Mouse (Mus musculus) heart, adult 2 months (tissue): ENCODE measurements at regions not wholly inside any gene's neighbourhood (a gene's known extent, or its start where the extent isn't known, plus 50 kb on each side); places are given as distances from the start of the nearest gene placed in this dataset.

ENCODE experiments used
- CTCF ChIP-seq: fragments of 200-600 bp; IDR thresholded peaks from 2 replicates; pipeline ENCODE4 v1.8.1; 2022; ENCODE audit warnings: antibody characterized with exemption, mild to moderate bottlenecking, moderate library complexity
- EP300 ChIP-seq: fragments of 200-500 bp; IDR thresholded peaks from 2 replicates; pipeline ENCODE4 v1.6.1; 2011; ENCODE audit warnings: low read depth, low read length, control low read depth; ENCODE audit not compliant: insufficient read depth
- POLR2A ChIP-seq: fragments of 200-500 bp; IDR thresholded peaks from 2 replicates; pipeline ENCODE4 v1.6.1; 2011; ENCODE audit warnings: mild to moderate bottlenecking, low read depth, low read length, control low read depth; ENCODE audit not compliant: insufficient read depth

DNA sequence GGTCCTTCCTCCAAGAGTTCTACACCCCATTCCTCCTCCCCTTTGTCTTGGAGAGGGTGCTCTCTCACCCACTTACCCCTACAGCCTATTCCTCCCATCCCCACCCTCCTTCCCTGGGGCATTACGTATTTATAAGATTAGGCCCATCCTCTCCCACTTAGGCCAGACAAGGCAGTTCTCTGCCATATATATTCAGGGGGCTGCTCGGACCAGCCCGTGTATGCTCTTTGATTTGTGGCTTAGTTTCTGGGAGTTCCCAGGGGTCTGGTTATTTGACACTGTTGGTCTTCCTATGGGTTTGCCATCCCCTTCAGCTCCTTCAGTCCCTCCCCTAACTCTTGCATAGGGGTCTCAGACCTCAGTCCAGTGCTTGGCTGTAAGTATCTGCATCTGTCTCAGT is 54.0 kb upstream of the Ranbp6 start:
- TF ChIP-seq CTCF: no peak
- no peak for TF ChIP-seq POLR2A
- TF ChIP-seq EP300: no peak
